Comparison of ENCODE assay signal across 10 mouse cellular contexts in genomic region chrX:36082917-36083316, GRCm38 (mm10). TPM values are rescaled to one million over a fixed set of nuclear protein-coding genes. Genes with fewer than 3 reads are reported as not detected.
DNase-seq lines count a peak whose midpoint lies in the region; ATAC-seq and TF ChIP-seq lines count a peak whose summit lies in the region.
"Had no signal": no experiment of that assay in that cellular context is flagged by ENCODE, and none has a peak within 500 bp of the region (broad histone marks: within the 10 kb centered on the region; RNA-seq: fewer than 3 reads in every experiment).

No protein-coding gene starts in this region.

- TF ChIP-seq CTCF in liver, embryonic 14.5 days (IDR thresholded peaks at IDR 0.05; ENCODE audit: low read depth) = no peak

- no peaks in the 10 kb centered on the region for H3K27me3 ChIP-seq in liver, embryonic 14.5 days (ENCODE audit: control insufficient read depth, insufficient read depth, low read length)
- no peaks in the 10 kb centered on the region for H3K27me3 ChIP-seq in liver, embryonic 11.5 days (replicated peaks; ENCODE audit: control insufficient read depth, insufficient read depth, low read length)

- no peak overlapping the region for H3K4me3 ChIP-seq in liver, embryonic 14.5 days (ENCODE audit: insufficient read depth in 1 of 2, low read depth in 2 of 2, low read length in 2 of 2)
- H3K4me3 ChIP-seq in liver, embryonic 11.5 days (ENCODE audit: low read depth, low read length) = no peak overlapping the region
- H3K4me3 ChIP-seq: limb, embryonic 10.5 days had no signal

- H3K9ac ChIP-seq in liver, embryonic 14.5 days (replicated peaks) = no peak overlapping the region
- no peak overlapping the region for H3K9ac ChIP-seq in liver, embryonic 11.5 days (ENCODE audit: low read depth, low read length)

- H3K36me3 ChIP-seq in liver, embryonic 14.5 days (replicated peaks; ENCODE audit: control insufficient read depth, insufficient read depth, low read depth) = no peaks in the 10 kb centered on the region
- no peaks in the 10 kb centered on the region for H3K36me3 ChIP-seq in liver, embryonic 11.5 days (ENCODE audit: control insufficient read depth, insufficient read depth, low read length)
- H3K36me3 ChIP-seq: limb, embryonic 10.5 days had no signal

- no peak overlapping the region for H3K4me2 ChIP-seq in liver, embryonic 14.5 days (ENCODE audit: low read depth)
- no peak overlapping the region for H3K4me2 ChIP-seq in liver, embryonic 11.5 days

- H3K4me1 ChIP-seq in liver, embryonic 14.5 days (replicated peaks; ENCODE audit: control insufficient read depth in 2 of 2, insufficient read depth in 2 of 2, low read length in 1 of 2) = no peaks in the 10 kb centered on the region
- no peaks in the 10 kb centered on the region for H3K4me1 ChIP-seq in liver, embryonic 11.5 days (replicated peaks; ENCODE audit: control insufficient read depth, insufficient read depth, low read length)
- H3K4me1 ChIP-seq: limb, embryonic 10.5 days had no signal

- peak in 2 of 3 experiments; percentile 0 to 14 for DNase-seq in liver, embryonic 14.5 days (ENCODE audit: low read depth in 3 of 3, low spot score in 3 of 3)
- no peak for DNase-seq in liver, embryonic 11.5 days (ENCODE audit: low spot score)
- DNase-seq in ZHBTc4 (ENCODE audit: low read depth, low spot score) = peak; percentile 5
- no peak for DNase-seq in right cerebral cortex, postnatal 4 days
- DNase-seq in ovary, postnatal 10 days (ENCODE audit: low spot score) = no peak
- no peak for DNase-seq in cerebellum, postnatal 14 days

- WGBS in liver, embryonic 14.5 days (ENCODE audit: insufficient replicate concordance) = 48% methylated on average over 1 of the region's 1 CpGs
- 76% methylated on average over 1 of the region's 1 CpGs for WGBS in liver, embryonic 11.5 days

- H3K27ac ChIP-seq in liver, embryonic 14.5 days = no peak overlapping the region
- no peak overlapping the region for H3K27ac ChIP-seq in liver, embryonic 11.5 days (ENCODE audit: low read depth, low read length)
- H3K27ac ChIP-seq: hindbrain, postnatal 0 days; limb, embryonic 10.5 days had no signal

- H3K9me3 ChIP-seq in liver, embryonic 14.5 days (ENCODE audit: control insufficient read depth, low read length) = no peaks in the 10 kb centered on the region
- no peaks in the 10 kb centered on the region for H3K9me3 ChIP-seq in liver, embryonic 11.5 days (ENCODE audit: control insufficient read depth, low read length)
- H3K9me3 ChIP-seq: limb, embryonic 10.5 days had no signal

- no peak for TF ChIP-seq EP300 in liver, embryonic 14.5 days (IDR thresholded peaks at IDR 0.05; ENCODE audit: low read depth)

- no peak for ATAC-seq in liver, embryonic 14.5 days (ENCODE audit: insufficient read depth)
- ATAC-seq in liver, embryonic 11.5 days (replicated peaks; ENCODE audit: low FRiP score) = no peak
- peak; percentile 99 for ATAC-seq in granulocyte monocyte progenitor cell, adult 5-6 weeks (replicated peaks; ENCODE audit: poor library complexity, severe bottlenecking)
- peak; percentile 99 for ATAC-seq in megakaryocyte progenitor cell, adult 5-6 weeks (replicated peaks; ENCODE audit: poor library complexity)
- ATAC-seq: hindbrain, postnatal 0 days had no signal

RNA-seq across cellular contexts. Expression of gene Il13ra1, which starts 29.0 kb away (rescaled TPM):
- polyA plus RNA-seq in liver, embryonic 14.5 days (2012; rRNA removed) = 0.95 and 1.5 TPM in 2 replicates
- 4.4 and 5.0 TPM in 2 replicates for polyA plus RNA-seq in liver, embryonic 14.5 days (2014; fragmentation: Nextera tagmentation; extraction: Ambion mirVana)
- 5.6 and 6.0 TPM in 2 replicates for polyA plus RNA-seq in liver, embryonic 11.5 days (2014; fragmentation: Nextera tagmentation; extraction: Ambion mirVana)
- total RNA-seq in granulocyte monocyte progenitor cell, adult 5-6 weeks (2014; fragmentation: Nextera tagmentation) = 1.0 TPM in 1 of 2 replicates, not detected in the other
- 0.26 and 0.47 TPM in 2 replicates for total RNA-seq in granulocyte monocyte progenitor cell, adult 5-6 weeks (2017)
- 0.57 and 1.3 TPM in 2 replicates for total RNA-seq in megakaryocyte progenitor cell, adult 5-6 weeks (2015)
- 0.34 and 0.96 TPM in 2 replicates for total RNA-seq in megakaryocyte progenitor cell, adult 5-6 weeks (2017)

Comparison
In these comparisons a context has a peak if more than half of its experiments do, and no peak if none do; other contexts are left out.
1. DNase-seq: peak in liver, embryonic 14.5 days (2 of 3) and ZHBTc4 (single experiment); none in liver, embryonic 11.5 days (single experiment), right cerebral cortex, postnatal 4 days (single experiment), ovary, postnatal 10 days (single experiment) and cerebellum, postnatal 14 days (0 of 2).
2. ATAC-seq: peak in granulocyte monocyte progenitor cell, adult 5-6 weeks (single experiment) and megakaryocyte progenitor cell, adult 5-6 weeks (single experiment); none in liver, embryonic 14.5 days (single experiment) and liver, embryonic 11.5 days (single experiment).